Mouse (Mus musculus) lung, embryonic 16.5 days (tissue): Measurements from ENCODE around the gene Sh3bp5. TPM values are rescaled to one million over a fixed set of nuclear protein-coding genes. Genes with fewer than 3 reads are reported as not detected.
A peak's percentile ranks its signal among the peaks of the same experiment; 100 is the strongest.

ENCODE experiments used
- ATAC-seq: fragments of 200-750 bp; cut with Nextera tagmentation; 2 replicates; pipeline ENCODE4 v1.8.0; 2017; ENCODE audit warnings: low read depth, mild to moderate bottlenecking, moderate library complexity
- H3K27ac ChIP-seq: fragments of 300-500 bp; sonication (generic); 2 replicates; pipeline ENCODE4 v1.5.1; 2014; ENCODE audit warnings: mild to moderate bottlenecking, control low read depth, low read length
- H3K27me3 ChIP-seq: fragments of 300-500 bp; sonication (generic); 2 replicates; pipeline ENCODE4 v1.6.1; 2014; ENCODE audit warnings: low read depth, low read length, mixed read lengths; ENCODE audit not compliant: control insufficient read depth, insufficient read depth
- H3K36me3 ChIP-seq: fragments of 300-500 bp; sonication (generic); 2 replicates; pipeline ENCODE4 v1.6.1; 2014; ENCODE audit warnings: low read length; ENCODE audit not compliant: control insufficient read depth, insufficient read depth
- H3K4me1 ChIP-seq: fragments of 300-500 bp; sonication (generic); replicated peaks from 2 replicates; pipeline ENCODE4 v1.6.1; 2014; ENCODE audit warnings: low read length, mixed read lengths; ENCODE audit not compliant: control insufficient read depth, insufficient read depth
- H3K4me2 ChIP-seq: fragments of 300-500 bp; sonication (generic); 2 replicates; pipeline ENCODE4 v1.6.1; 2014; ENCODE audit warnings: low read depth, low read length, control low read depth
- H3K4me3 ChIP-seq: fragments of 300-500 bp; sonication (generic); 2 replicates; pipeline ENCODE4 v1.5.1; 2014; ENCODE audit warnings: mild to moderate bottlenecking, low read length, control low read depth
- H3K9ac ChIP-seq: fragments of 300-500 bp; sonication (generic); 2 replicates; pipeline ENCODE4 v1.6.1; 2014; ENCODE audit warnings: low read length, control low read depth
- H3K9me3 ChIP-seq: fragments of 300-500 bp; sonication (generic); 2 replicates; pipeline ENCODE4 v1.6.1; 2016; ENCODE audit warnings: low read length; ENCODE audit not compliant: control insufficient read depth
- WGBS: fragments of 180-500 bp; shearing (Covaris S2); extraction: QIAGEN DNeasy Blood & Tissue Kit; methylation state at CpG from one replicate; pipeline ENCODE4 v1.1.7; 2014; 5-methylcytosine and 5-hydroxymethylcytosine counted together
- polyA plus RNA-seq: library from polyadenylated mRNA; unstranded; fragments of >200 nt; fragmentation: Nextera tagmentation; extraction: Ambion mirVana; gene quantifications from 2 replicates; pipeline ENCODE4 v1.2.1, GENCODE M21; 2015

The Sh3bp5 gene
- polyA plus RNA-seq, 1 experiment from 2014 or later, result 27.3 TPM

- Histone ChIP-seq H3K9me3 (no peaks in the 10 kb centered on the region), H3K36me3 (peaks cover 28% of the 10 kb centered on the region), H3K9ac (no peak overlapping the region), H3K27me3 (no peaks in the 10 kb centered on the region), H3K4me1 (no peaks in the 10 kb centered on the region), H3K4me2 (no peak overlapping the region), H3K27ac (no peak overlapping the region), H3K4me3 (no peak overlapping the region)
- 92% methylated on average over 4 of the region's 4 CpGs for WGBS
- ATAC-seq, result no peak
Observed at GRCm38 (mm10) chr14:31364589-31364988, 71.3 kb downstream of the Sh3bp5 start.

DNA sequence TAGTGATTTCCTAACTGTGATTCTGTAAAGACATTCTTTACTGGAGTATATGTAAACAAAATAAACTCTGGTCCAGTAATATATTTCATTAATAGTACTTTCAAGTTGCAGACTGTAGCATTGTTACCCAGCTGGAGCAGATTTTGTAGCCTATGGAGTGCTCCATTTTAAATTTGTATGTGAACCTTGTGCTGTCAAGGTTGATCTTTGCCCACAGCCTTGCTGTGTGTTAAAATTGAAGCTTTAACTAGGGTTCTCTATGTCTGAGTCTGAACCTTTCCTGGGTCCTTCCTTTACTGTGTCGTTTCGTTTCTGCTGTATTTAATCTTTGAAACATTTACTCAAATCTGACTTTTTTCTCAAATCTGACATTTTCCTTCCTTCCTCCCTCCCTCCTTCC, 73.6 kb downstream of the Sh3bp5 start:
- H3K36me3 ChIP-seq, result peaks cover 28% of the 10 kb centered on the region
- H3K4me1 ChIP-seq, result no peaks in the 10 kb centered on the region
- H3K9me3 ChIP-seq, result no peaks in the 10 kb centered on the region
- H3K9ac ChIP-seq, result no peak overlapping the region
- 88% methylated on average over 2 of the region's 2 CpGs for WGBS
- H3K4me3 ChIP-seq, result no peak overlapping the region
- H3K27me3 ChIP-seq, result no peaks in the 10 kb centered on the region
- H3K4me2 ChIP-seq, result no peak overlapping the region
- H3K27ac ChIP-seq, result no peak overlapping the region
- no peak for ATAC-seq

GRCm38 (mm10) chr14:31345367-31345766, 90.5 kb downstream of the Sh3bp5 start:
- H3K4me2 ChIP-seq, result no peak overlapping the region
- H3K9ac ChIP-seq, result no peak overlapping the region
- no peak overlapping the region for H3K27ac ChIP-seq
- no peaks in the 10 kb centered on the region for H3K9me3 ChIP-seq
- no peak for ATAC-seq
- 73% methylated on average over 1 of the region's 1 CpGs for WGBS
- H3K4me3 ChIP-seq, result no peak overlapping the region
- peaks cover 6% of the 10 kb centered on the region; the same call in 1 of the 2 replicates for H3K36me3 ChIP-seq
- no peaks in the 10 kb centered on the region for H3K4me1 ChIP-seq
- H3K27me3 ChIP-seq, result no peaks in the 10 kb centered on the region

DNA sequence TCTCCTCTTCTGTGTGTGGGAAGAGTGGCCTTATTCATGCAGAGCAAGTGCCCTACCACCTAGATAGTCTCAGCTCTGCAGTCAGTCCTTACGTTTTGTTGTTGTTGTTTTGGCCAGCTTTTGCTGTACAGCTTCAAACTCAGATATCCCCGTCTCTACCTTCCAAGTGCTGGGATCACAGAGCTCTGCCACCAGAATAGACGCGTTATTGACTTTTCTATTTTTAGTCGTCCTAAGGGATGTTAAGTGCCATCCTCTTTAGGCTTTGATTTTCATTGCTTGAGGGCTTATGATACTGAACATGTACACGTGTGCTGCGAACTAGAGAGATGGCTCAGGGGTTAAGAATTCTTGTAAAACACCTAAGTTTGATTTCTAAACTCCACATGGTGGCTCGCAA, 92.6 kb downstream of the Sh3bp5 start:
- no peak overlapping the region for H3K9ac ChIP-seq
- no peaks in the 10 kb centered on the region for H3K27me3 ChIP-seq
- H3K4me1 ChIP-seq, result no peaks in the 10 kb centered on the region; the same call in 1 of the 2 replicates
- H3K4me2 ChIP-seq, result no peak overlapping the region
- no peak overlapping the region for H3K4me3 ChIP-seq
- WGBS, result 64% methylated on average over 8 of the region's 8 CpGs
- no peak overlapping the region for H3K27ac ChIP-seq
- ATAC-seq, result no peak
- no peaks in the 10 kb centered on the region for H3K9me3 ChIP-seq
- H3K36me3 ChIP-seq, result peaks cover 6% of the 10 kb centered on the region; the same call in 1 of the 2 replicates

GRCm38 (mm10) chr14:31337947-31338346, 97.9 kb downstream of the Sh3bp5 start:
- ATAC-seq, result no peak
- Histone ChIP-seq H3K27me3 (no peaks in the 10 kb centered on the region), H3K36me3 (peaks cover 4% of the 10 kb centered on the region; the same call in 1 of the 2 replicates), H3K4me3 (peak overlapping the region; percentile 94), H3K4me1 (peaks cover 8% of the 10 kb centered on the region), H3K27ac (no peak overlapping the region), H3K9me3 (no peaks in the 10 kb centered on the region), H3K9ac (no peak overlapping the region), H3K4me2 (peak overlapping the region; percentile 81)

DNA sequence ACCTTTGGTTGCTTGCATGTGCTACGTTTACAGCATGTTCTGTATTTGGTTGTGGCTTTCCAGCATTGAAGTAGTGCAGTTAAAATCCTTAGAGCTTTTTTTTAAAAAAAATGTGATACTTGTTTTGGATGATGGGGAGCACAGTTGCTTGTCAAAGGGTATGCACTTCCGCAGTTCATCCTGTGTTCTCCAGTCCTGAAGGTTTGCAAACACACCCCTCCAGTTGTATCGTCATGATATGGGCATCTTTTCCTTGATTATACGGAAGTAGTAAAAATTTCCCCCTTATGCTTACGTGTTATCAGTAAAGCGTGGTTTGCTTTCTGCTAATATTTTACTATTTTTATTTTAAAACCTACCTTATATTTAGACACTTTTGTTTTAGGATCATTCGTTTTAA, 98.5 kb downstream of the Sh3bp5 start:
- Histone ChIP-seq H3K9me3 (no peaks in the 10 kb centered on the region), H3K4me3 (peak overlapping the region; percentile 94), H3K4me1 (peaks cover 8% of the 10 kb centered on the region), H3K27ac (0 out of 2 replicates have a peak overlapping the region, but pooled peaks have one; percentile 98), H3K36me3 (peaks cover 4% of the 10 kb centered on the region; the same call in 1 of the 2 replicates), H3K9ac (peak overlapping the region; percentile 96), H3K27me3 (no peaks in the 10 kb centered on the region), H3K4me2 (peak overlapping the region; percentile 81)
- no peak for ATAC-seq
- WGBS, result 24% methylated on average over 7 of the region's 7 CpGs

GRCm38 (mm10) chr14:31336369-31337155, 99.3 kb downstream of the Sh3bp5 start, which contains the start of gene Capn7:
Gene Capn7, plus strand, starts transcription at chr14:31336638.
- WGBS, result under 1% methylated on average over 78 of the region's 78 CpGs
- Histone ChIP-seq H3K9me3 (no peaks in the 10 kb centered on the region), H3K4me2 (peak within 1 kb of the TSS; percentile 81), H3K27ac (peak within 1 kb of the TSS; percentile 98), H3K4me3 (peak within 1 kb of the TSS; percentile 94), H3K27me3 (no peaks in the 10 kb centered on the region), H3K4me1 (peaks cover 8% of the 10 kb centered on the region), H3K36me3 (peaks cover 4% of the 10 kb centered on the region; the same call in 1 of the 2 replicates), H3K9ac (peak within 1 kb of the TSS; percentile 96)
- ATAC-seq, result peak; percentile 98

- Histone ChIP-seq H3K27me3 (no peaks in the 10 kb centered on the region), H3K9me3 (no peaks in the 10 kb centered on the region), H3K4me3 (peak overlapping the region; percentile 94), H3K27ac (no peak overlapping the region), H3K36me3 (peaks cover 4% of the 10 kb centered on the region; the same call in 1 of the 2 replicates), H3K4me2 (peak overlapping the region; percentile 62), H3K9ac (no peak overlapping the region), H3K4me1 (peaks cover 8% of the 10 kb centered on the region)
- whole genome bisulfite sequencing, result 43% methylated on average over 3 of the region's 3 CpGs
- ATAC-seq, result no peak
Observed at GRCm38 (mm10) chr14:31335765-31336164, 100.1 kb downstream of the Sh3bp5 start.

DNA sequence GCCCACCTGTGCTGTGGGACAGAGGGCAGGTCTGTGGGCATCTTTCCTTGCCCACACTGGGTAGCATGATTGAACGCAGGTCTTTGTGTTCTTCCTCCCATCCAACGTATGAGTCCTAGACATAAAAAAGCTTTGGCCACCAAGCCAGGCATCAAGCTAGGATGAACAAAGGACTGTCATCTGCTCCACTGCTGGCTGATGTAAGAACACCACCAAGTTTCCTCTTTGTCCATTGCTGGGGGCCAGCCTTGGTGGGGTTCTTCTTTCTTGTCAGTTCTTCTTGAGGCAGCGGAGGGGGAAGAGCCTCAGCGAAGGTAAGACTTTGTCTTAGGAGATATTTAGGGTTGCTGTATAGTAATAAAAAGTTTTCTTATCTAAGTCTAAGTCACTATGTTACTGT, 104.9 kb downstream of the Sh3bp5 start:
- H3K36me3 ChIP-seq, result no peaks in the 10 kb centered on the region
- H3K4me3 ChIP-seq, result no peak overlapping the region
- no peaks in the 10 kb centered on the region for H3K27me3 ChIP-seq
- WGBS, result 82% methylated on average over 4 of the region's 4 CpGs
- no peak overlapping the region for H3K27ac ChIP-seq
- no peak overlapping the region for H3K4me2 ChIP-seq
- no peaks in the 10 kb centered on the region for H3K9me3 ChIP-seq
- no peak overlapping the region for H3K9ac ChIP-seq
- ATAC-seq, result no peak
- H3K4me1 ChIP-seq, result no peaks in the 10 kb centered on the region
